Mouse (Mus musculus) megakaryocyte progenitor cell, adult 5-6 weeks (primary cell): ENCODE measurements at regions not wholly inside any gene's neighbourhood (a gene's known extent, or its start where the extent isn't known, plus 50 kb on each side); places are given as distances from the start of the nearest gene placed in this dataset.

Experiments used
- ATAC-seq: replicated peaks from 2 replicates; pipeline ENCODE4 v1.8.0; 2016; ENCODE audit warnings: mild to moderate bottlenecking, moderate TSS enrichment, inconsistent platforms; ENCODE audit not compliant: poor library complexity

DNA sequence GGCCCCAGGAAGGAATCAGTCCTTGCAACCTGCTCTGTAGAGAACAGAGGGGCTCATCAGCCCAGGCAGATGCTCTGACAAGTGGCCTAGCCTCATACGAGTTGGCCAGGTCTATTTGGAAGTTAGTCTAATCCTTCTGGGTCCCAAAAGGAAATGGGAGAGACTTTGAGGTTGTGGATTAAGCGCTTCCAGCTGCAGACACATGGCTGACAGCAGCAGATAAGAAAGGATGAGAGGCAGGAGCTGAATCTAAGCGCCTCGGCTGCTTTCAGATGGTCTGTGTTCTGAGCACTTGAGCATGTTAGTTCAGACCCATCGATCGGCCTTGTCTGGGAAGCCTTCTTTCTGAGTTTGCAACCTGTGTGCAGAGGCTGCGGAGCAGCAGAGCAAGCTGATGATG is 438.0 kb upstream of the Gm6657 start:
- no peak for ATAC-seq

DNA sequence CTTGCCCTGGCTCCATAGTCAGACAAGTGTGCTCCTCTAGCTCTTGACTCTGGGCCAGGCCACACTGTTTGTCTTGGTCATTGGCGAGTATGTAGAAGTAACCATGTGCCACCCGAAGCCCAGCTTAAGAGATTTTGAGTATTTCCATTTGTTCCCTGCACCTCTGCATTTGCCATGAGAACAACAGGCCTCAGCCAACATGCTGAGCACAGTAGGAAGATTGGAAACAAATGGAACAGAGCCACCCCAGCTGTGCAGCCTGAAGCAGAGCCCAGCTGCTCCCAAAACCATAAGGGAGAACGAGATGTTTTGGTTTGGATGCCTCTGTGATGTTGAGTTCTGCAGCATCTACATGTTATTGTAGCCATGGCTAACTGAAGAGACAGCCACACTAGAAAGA is 433.1 kb upstream of the Gm6657 start:
- ATAC-seq: no peak

DNA sequence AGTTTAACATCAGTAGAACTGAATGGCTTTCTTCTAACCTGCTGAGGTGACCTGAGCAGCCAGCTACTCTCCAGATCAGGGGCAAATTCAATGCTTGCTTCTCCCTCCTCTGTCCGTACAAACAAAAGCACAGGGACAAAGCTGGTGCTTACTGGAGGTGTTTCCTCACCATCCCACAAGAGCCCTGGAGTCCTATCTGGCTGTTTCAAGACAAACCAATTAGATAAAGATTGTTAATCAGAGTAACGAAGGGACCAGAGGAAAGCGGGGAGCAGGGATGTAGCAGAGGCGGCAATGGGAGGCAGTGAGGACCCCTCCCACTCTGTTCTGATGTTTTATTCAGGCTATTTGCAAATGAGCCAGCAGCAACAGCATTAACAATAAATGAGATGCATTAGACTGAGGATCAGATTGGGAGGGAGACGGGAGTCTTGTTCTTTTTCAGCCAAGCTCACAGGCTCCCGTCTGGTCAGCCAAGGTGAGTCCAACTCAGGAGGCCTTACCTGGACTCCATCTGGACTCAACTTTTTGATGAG is 418.0 kb upstream of the Gm6657 start:
- ATAC-seq: no peak

DNA sequence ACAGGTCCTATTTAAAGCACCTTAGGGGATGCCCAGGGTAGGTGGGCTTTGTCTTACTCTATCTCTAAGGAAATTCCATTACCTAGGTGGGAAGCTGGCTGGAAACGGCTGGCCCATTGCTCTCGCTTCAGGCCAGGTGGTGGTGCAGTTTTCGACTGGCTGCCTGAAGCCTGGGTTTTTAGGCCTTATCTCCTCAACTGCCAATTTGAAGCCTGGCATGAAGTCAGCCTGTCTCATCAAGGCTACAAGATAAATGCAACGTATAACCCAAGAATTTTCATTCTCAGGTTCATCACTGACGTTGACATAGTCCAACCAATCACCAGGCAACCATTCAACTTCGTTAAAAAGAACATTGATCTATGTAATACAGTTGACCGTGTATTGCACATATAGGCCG is 417.3 kb upstream of the Gm6657 start:
- peak; percentile 60 for ATAC-seq

DNA sequence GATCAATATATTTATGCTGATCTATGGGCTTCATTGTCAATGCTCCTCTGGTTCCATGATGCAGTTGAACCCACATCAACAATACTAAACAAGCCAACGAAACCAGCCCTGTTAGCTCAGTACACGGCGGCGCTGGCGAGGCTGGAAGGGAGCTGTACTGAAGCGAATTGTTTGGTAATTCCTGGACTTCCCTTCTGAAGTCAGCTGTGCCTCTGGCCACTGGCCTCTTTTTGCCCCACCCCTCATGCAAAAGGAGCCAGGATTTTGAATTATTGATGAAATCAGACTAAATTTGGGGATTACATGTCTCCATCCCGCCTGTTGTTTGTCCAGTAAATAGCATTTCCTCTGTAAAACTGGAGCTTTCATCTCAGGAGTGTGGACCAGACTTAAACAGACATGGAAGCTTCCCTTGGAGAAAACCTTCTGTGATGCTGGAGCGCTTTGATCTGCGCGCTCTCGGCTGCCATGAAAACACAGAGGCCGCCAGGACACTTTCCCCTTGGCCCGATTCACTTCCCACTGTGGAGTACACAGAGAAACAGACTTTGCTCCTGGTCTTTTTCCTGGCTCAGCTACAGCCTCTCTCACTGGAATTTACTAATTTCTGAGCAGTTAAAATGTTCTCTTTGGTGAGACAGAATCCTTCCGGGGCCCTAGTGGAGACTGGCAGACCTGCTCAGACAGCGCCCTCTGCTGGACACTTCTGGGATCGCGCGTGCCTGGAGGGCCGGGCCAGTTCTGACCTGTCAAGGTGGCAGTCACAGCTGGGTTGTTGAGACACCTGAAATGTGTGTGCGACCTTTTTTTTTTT is 412.9 kb upstream of the Gm6657 start:
- peak; percentile 96 for ATAC-seq

DNA sequence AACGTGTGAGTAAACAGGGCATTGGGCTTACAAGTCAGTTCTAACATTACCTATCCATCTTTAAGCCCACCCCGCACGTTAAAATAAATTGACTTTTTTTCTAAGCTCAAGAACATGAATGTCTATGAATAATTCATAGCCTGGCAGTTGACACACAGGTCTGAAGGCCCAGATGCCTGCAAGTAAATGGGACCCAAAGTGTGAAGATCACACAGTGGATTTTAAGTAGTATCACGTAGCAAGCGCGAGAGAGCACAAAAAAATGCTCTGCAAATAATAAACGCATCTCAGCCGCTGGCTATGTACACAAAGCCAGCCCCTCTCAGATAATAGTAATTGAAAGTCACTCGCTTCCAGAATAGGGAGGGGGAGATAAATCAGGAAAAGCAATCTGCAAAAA is 410.1 kb upstream of the Gm6657 start:
- ATAC-seq: no peak

DNA sequence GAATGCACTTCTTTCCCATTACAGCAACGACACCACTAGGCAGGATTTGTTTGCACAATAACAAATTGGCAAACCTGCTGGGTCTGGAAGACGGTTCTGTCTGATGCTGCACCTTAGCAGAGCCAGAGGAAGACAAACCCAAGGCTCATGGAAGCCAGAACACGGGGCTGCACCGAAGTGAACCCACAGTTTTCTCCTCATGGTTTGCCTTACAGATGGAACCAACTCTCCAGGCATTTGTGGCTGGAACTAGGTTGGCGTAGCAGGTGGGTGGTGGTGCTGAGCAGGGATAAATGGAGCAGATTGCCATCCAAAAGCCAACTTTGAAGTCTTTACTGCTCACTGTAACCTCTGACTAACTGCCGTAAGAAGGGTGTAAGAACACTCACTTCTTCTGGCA is 408.4 kb upstream of the Gm6657 start:
- no peak for ATAC-seq

DNA sequence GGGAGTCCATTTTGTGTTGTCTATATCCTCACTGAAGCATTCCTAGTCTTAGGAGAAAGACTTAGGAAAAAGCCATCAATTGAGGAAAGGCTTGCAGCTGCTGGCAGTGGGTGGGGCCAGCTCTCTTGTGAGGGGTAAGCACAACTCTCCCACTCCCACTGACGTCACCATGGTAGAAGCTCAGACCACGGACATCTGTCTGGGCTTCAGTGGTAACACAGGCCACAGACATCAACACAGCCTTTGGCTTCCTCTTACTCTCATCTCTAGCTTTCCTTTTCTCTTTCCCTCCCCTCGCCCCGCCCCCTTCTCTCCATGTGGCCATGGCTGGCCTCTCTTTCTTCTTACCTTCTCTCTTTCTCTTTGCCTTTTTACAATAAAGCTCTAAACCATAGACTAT is 407.4 kb upstream of the Gm6657 start:
- ATAC-seq: peak; percentile 69

- ATAC-seq: peak; percentile 26; the same call in 1 of the 2 replicates
Measured at GRCm38 (mm10) chr12:77788273-77788672, 405.8 kb upstream of the Gm6657 start.

GRCm38 (mm10) chr12:77789427-77789826 is 404.6 kb upstream of the Gm6657 start:
- ATAC-seq: peak; percentile 80

DNA sequence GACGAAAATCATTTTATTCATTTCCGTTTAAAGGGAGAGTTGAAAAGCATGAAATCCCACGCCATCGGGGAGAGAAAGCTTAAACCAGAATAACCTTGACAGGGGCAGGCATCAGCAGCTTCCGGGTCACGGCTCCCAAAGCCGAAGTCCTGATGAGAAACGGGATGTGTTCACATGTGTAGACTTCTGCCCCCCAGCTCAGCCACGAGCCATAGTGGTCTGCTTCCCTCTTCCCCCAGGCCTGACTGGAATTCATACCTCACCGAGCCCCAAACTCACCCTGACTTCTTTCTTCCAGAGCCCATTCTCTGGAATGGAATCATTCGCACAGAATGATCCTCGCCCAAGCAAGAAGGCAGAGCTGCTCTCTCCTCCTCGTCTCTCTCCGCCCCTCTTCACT is 404.2 kb upstream of the Gm6657 start:
- no peak for ATAC-seq

DNA sequence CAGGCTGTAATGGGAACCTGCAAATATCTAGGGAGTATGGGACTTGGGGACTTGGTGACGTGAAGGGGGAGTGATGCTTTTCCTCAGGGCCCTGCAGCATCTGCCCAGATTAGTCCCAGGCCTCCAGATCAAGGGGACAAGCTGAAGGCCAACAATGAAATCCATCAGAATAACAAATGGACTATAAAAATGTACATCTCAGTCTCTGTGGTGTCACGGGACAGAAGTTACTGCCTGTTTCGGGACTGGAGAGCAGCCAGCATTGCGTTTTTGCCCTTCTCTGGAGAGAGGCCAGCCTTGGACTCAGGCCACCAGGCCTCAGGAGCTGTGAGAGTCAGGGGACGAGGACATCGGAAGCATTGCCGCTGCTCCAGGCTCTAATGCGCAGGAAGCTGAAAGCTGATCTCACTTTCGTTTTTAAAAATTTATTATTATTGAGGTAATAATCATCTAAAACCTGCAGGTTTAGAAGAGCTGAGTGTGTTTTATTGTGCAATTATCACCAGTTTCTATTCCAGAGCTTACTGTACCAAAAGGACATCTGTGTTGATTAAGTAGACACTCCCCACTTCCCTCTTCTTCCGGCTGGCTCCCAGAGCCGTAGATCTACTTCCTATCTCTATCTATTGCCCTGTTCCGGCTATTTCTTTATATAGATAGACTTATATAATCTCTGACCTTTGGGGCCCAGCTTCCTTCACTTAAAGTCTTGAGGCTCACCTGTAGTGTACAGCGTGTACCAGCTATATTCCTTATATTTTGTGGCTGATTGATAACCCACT is 403.0 kb upstream of the Gm6657 start:
- no peak; the same call in 1 of the 2 replicates for ATAC-seq

- no peak for ATAC-seq
Measured at GRCm38 (mm10) chr12:77798516-77798915, 395.5 kb upstream of the Gm6657 start.

DNA sequence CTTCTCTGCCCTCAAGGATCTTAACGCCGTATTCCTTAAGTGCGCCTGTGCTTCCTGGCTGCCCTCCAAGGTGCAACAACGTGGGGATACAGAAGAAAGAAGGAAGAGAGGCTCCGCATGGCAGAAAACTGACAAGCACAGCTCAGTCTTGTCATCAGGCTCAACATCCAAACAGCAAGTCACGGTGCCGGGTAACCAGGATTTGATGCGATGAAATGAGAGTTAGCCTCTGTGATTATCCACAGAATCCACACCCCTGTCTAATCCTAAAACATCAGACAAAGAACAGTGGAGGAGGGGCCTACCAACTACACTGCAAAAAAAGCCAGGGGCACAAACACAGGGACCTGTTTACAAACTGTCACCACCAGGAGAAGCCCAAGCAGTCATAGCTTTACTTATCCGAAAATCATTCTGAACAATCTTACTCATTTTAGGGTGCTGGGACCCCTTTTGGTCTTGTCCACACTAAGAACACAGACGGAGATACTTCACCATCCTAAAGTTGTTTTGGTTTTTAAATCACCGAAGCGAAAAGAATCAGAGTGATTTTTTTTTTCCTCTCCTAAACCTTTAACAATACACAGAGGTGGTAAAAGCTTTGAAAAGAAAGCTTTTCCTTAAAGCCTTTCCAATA is 394.8 kb upstream of the Gm6657 start:
- no peak for ATAC-seq

GRCm38 (mm10) chr12:77807674-77808073 is 386.4 kb upstream of the Gm6657 start:
- no peak for ATAC-seq

DNA sequence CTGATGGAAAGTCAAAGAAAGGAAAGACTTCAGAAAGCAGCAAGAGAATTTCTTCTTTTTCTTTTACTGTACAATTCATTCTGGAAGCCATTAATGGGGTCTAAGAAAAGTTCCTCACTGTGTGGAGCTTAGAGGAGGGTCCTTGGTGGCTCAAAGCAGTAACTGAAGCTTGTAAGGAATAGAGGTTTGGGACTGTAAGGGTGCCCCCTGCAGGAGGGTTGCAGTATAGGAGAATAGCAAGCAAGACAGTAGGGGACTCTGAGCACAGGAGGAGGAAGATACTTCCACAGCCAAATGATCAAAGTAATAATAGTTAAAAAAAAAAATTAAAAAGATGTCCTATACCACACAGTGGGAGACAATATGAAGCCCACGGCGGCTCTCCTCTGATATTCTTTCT is 382.8 kb upstream of the Gm6657 start:
- peak; percentile 57; the same call in 1 of the 2 replicates for ATAC-seq

- ATAC-seq: no peak
Measured at GRCm38 (mm10) chr12:77819456-77819855, 374.6 kb upstream of the Gm6657 start.

DNA sequence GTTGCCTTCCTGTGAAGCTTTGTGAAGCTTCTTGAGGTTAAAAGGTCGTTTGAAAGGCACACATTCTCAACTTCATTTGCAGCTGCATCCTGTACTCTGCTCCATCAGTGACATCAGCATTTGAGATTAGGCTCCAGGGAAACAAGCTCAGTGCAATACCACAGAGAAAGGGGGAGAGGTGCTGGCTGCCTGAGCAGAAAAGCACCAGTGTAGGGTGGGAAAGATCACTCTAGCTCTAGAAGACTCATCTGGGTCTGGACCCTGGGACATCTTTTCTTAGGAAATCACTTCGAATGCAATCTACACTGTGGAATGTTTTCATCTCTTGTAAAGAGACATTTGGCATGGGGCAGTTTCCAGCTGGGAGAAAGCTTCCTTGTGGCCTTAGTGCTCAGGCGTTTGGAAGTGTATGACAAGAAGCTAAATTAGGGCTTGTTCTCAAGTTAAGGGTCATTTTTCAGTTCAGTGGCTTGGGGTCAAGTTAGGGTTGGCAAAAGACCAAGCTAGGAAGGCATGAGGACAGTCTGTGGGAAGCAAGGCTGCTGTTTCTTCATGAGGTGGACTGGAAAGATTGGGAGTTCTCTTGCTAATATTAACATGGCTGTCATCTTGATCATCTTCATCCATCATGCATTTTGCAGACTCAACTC is 370.5 kb upstream of the Gm6657 start:
- no peak for ATAC-seq

GRCm38 (mm10) chr12:77833411-77834169 is 360.5 kb upstream of the Gm6657 start:
- ATAC-seq: no peak

DNA sequence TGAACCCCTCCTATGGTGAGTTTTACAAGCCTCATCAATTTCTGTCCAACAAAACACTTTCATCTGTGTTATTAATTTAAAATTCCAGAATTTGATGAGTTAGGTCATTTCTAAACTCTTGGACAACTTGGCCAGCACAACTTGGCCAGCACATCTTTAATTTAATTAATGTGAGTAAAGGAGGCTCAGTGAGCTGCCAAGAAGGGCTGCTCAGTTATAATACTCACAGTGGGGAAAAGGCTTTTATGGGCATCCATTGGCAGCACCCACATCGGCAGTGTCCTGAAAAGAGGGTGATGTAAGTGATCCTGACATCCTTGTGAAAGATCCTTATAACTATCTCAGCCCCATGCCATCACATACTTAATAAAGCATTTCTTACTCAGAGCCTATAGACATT is 359.2 kb upstream of the Gm6657 start:
- ATAC-seq: no peak
